Mouse (Mus musculus) urinary bladder, postnatal 10 days (tissue): ENCODE results near the gene Camkk2.
A peak's percentile ranks its signal among the peaks of the same experiment; 100 is the strongest.

Source experiments
- DNase-seq: peaks from one replicate; pipeline ENCODE4 v3.0.0; 2022; ENCODE audit warnings: low spot score

Camkk2 gene

GRCm38 (mm10) chr5:122735853-122736252, 43.4 kb downstream of the Camkk2 start:
- DNase-seq: no peak

GRCm38 (mm10) chr5:122733881-122734280, 45.3 kb downstream of the Camkk2 start:
- DNase-seq: no peak

- no peak for DNase-seq
Measured at GRCm38 (mm10) chr5:122731991-122732673, 47.1 kb downstream of the Camkk2 start.

DNA sequence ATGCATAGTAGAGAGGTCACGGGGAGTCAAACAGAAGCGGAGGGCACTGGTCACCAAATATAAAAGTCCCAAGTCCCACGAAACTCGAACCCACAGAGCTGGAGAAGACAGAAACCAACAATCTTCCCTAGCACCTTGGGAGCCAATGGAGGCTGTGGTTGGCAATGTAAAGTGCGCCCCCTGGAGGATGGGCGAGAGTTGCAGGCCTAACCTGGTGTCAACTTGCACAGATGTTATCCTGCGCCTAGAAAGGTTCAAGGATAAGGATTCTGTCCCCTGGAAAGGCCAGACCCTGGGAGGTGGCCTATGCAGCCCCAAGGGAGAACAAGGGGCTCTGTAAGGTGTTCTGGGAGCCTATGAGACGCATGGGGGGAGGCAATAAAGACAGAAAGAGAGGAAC, 47.9 kb downstream of the Camkk2 start:
- DNase-seq: no peak

DNA sequence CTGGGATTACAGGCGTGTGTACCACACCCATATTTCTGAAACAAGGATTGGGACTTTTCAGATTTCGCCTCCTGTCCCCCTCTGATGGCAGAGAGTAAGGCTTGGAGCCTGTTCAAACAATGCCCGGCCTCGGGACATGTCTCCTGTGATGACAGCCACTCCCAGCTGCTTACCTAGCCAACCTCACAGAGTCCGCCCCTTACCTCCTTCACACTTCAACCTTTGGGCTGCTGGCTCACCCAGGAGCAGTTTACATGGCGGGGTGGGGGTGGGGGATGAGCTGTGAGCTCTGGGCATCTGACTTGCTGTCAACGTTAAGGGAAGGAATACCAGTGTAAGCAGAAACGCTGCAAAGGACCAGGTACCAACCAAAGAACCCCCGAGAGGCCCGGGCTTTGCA, 48.4 kb downstream of the Camkk2 start:
- no peak for DNase-seq

DNA sequence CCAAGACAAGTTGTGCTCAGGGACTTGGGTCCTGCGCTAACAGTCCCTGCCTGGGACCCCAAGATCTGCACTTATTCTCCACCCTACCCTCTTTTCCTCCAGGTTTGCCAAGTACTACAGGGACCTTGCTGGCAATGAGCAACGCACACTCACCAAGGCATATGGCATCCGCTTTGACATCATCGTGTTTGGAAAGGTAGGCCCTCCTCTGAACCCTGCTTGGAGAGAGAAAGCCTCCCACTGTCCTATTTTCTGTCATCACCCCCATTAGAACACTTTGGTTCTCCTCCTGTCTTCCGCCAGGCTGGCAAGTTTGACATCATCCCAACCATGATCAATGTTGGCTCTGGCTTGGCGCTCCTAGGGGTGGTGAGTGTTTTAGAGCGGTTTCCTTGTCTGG, 52.1 kb downstream of the Camkk2 start:
- DNase-seq: no peak

- DNase-seq: no peak
Measured at GRCm38 (mm10) chr5:122726595-122726994, 52.6 kb downstream of the Camkk2 start.

DNA sequence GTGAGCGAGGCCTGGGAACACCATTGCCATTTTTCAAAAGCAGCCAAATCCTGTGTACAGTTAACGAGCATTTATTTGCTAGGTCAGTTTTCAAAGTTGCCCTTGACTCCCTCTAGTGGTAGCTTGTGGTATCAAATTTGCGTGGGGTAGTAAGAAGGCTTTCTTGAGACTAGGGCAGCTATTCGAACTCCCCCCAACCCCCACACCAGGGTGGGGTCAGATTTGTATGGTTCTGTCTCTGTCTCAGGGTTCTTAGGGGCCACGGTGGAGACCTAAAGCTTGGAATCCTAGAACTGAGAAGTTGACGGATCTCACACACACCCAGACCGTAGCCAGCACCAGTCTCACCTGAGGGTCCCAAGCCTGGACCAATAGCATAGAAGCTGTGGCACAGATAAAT, 53.1 kb downstream of the Camkk2 start:
- no peak for DNase-seq

DNA sequence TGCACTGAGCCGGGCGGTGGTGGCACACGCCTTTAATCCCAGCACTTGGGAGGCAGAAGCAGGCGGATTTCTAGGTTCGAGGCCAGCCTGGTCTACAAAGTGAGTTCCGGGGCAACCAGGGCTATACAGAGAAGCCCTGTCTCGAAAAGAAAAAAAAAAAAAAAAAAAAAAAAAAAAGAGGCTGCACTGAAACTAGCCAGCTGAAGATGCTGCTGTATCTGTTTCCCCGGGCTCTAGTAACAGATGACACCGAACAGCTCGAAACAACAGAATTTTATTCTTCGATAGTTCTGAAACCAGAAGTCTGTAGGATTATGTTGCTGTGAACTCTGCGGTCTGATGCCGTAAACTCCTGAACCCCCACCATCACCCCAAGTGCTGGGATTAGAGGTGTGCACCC, 53.8 kb downstream of the Camkk2 start:
- no peak for DNase-seq

- DNase-seq: no peak
Measured at GRCm38 (mm10) chr5:122719168-122719567, 60.0 kb downstream of the Camkk2 start.

- DNase-seq: no peak
Measured at GRCm38 (mm10) chr5:122718400-122718799, 60.8 kb downstream of the Camkk2 start.

GRCm38 (mm10) chr5:122716793-122717192, 62.4 kb downstream of the Camkk2 start:
- DNase-seq: no peak

- no peak for DNase-seq
Measured at GRCm38 (mm10) chr5:122715723-122716122, 63.5 kb downstream of the Camkk2 start.

DNA sequence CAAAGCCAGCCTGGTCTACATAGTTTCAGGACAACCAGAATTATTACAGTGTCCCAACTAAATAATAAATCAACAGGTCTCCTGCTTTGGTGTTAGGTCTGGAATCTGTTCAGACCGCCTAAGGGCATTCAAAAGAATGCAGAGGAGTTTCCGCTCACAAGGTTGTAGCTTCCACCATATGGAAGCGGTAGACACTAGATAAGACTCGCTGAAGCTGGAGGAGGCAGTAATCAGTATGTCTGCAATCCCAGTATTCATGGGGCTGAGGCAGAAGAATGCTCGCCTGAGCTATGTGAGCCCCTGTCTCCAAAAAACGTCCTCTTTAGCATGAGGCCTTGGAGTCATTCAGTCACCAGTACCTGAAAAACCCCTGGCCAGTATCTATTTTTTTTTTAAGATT, 70.4 kb downstream of the Camkk2 start:
- DNase-seq: no peak

GRCm38 (mm10) chr5:122707276-122708181, 71.7 kb downstream of the Camkk2 start, which contains the start of gene P2rx4:
TSS of gene P2rx4 (plus strand) at chr5:122707544.
- DNase-seq: peak; percentile 28

GRCm38 (mm10) chr5:122706917-122707275, 72.3 kb downstream of the Camkk2 start:
- no peak for DNase-seq

DNA sequence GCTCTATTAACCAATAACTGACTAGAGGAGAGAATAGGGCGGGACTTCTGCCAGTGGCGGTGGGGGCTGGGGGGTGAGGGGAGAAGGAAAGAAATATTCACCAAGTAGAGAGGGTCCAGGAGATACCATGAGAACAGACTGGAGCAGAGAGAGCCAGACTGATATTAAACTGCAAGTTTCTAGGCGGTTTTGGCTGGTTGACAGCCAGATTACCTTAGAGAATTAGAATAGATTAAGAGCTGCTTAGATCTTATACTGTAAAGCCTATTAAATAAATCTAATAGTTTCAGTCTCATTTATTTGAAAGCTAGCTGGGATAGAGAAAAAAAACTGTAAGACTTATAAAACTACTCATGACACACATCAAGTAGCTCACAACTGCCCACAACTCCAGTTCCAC, 74.0 kb downstream of the Camkk2 start:
- no peak for DNase-seq

GRCm38 (mm10) chr5:122704571-122704970, 74.6 kb downstream of the Camkk2 start:
- no peak for DNase-seq

DNA sequence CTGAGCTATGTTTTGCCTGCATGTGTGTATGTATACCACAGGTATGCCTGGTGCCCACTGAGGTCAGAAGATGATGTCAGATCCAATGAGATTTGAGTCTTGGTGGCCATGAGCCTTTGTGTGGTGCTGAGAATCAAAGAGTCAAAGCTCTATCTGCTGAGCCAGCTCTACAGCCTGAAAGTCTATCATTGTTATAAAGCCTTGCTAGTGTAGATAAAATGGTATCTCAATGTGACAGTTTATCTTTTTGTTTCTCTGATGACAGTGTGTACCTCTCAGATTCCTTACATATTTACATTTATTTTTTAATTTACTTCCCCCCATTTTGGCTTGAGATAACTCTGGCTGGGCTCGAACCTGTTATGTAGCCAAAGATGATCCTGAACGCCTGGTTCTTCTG, 75.6 kb downstream of the Camkk2 start:
- no peak for DNase-seq

DNA sequence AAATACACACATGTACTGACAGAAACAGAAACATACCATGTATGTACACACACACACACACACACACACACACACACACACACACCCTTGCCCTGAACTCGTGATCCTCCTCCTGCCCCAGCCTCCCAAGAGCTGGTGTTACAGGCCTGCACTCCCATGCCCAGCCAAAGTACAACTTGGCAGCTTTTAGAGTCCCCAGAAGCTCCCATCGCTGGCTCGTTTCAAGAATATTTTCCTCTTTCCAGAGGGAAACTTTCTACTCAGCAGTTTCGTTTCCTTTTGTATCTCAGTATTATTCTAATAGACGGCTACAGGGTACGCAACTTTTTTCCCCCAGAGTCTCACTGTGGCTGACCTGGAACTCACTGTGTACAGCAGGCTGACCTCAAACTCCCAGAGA, 77.1 kb downstream of the Camkk2 start:
- DNase-seq: no peak

DNA sequence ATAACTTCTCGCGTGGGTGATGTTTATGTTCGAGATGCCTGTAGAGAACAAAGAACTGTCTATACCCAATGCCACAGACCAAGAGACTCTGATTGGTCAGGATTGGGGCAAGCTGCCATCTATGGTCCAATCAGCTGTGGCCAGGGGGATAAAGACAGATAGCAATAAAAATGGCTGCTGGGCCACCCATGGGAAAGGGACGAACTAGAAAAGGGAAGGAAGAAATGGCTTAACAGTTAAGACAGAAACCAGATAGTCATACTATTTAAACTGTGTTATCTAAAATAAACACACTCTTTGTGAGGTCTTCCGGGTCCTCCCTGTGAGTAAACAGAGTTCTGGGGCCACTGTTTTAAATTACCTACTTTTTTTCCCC, 78.4 kb downstream of the Camkk2 start:
- no peak for DNase-seq

DNA sequence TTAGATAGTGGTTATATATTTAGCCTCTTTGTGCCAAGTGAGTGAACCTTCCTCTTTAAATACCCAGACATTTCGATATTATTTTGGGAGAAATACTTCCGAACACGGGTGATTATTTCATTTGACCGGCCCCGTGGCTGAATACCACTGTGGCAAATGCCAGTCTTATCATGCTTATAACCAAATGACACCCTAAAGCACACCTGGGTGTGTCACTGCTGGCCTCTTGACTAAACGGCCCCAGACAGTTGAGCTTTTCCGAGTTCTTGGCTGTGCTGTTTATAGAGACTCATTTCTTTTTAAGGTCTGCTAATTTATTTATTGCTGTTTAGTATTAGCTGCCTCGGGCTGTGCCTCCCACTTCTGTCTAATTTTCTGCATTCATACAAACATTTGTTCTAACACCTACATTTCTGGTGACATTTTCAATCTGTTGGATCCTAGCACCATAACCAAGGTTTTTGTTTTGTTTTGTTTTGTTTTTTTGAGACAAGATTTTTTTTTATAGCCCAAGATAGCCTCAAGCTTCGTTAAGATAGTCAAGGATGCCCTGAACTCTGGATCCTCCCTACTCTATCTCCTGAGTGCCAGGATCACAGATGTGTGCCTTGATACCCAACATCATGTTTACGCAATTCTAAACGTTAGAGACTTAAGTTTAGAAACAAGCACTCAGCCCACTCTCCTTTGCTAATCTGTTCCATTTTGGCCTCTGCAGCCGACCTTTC, 78.9 kb downstream of the Camkk2 start:
- no peak for DNase-seq

DNA sequence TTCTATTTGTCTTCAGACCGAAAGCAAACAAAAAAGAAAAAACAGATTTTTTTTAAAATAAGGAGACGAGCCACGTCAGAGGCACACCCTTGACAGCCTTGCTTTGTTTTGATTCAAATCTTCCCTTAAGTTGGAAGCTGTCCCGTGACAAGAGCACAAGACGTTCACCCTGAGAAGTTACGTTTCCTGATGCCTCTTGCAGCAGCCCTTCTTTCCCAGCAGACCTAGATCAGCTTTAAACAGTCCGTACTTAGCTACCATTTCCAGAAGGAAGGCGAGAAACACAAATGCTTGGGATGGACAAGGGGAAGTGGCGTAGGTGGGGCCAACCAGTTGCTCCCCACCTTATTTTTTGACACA, 80.5 kb downstream of the Camkk2 start:
- DNase-seq: no peak
